Mouse (Mus musculus): ENCODE results near the gene Ano6. TPM values are rescaled to one million over a fixed set of nuclear protein-coding genes. Genes with fewer than 3 reads are reported as not detected.
A peak's percentile ranks its signal among the peaks of the same experiment; 100 is the strongest.

Gene Ano6
- polyA plus RNA-seq, 1 experiment from 2014 or later, result 57.3 TPM

- H3K27ac ChIP-seq (replicated peaks; ENCODE audit: low read depth, low read length), result peak overlapping the region; percentile 72
- peak overlapping the region; percentile 59 for H3K4me3 ChIP-seq (ENCODE audit: low read depth, low read length)
- ATAC-seq (ENCODE audit: low read depth) (peak; percentile 19; the same call in 1 of the 2 replicates), DNase-seq (ENCODE audit: low spot score) (peak; percentile 32)
- no peaks in the 10 kb centered on the region for H3K36me3 ChIP-seq (ENCODE audit: control insufficient read depth, insufficient read depth, low read length)
- H3K9ac ChIP-seq (ENCODE audit: low read depth, low read length), result peak overlapping the region; percentile 84
- no peaks in the 10 kb centered on the region for H3K27me3 ChIP-seq (replicated peaks; ENCODE audit: control insufficient read depth, insufficient read depth, low read length)
- peaks cover 17% of the 10 kb centered on the region for H3K4me1 ChIP-seq (ENCODE audit: control insufficient read depth, insufficient read depth, low read length)
- H3K9me3 ChIP-seq (ENCODE audit: control insufficient read depth, low read length), result no peaks in the 10 kb centered on the region
- peak overlapping the region; percentile 64 for H3K4me2 ChIP-seq (ENCODE audit: low read depth, low read length)
- under 1% methylated on average over 30 of the region's 32 CpGs for WGBS
Measured at GRCm38 (mm10) chr15:95791141-95791791, 623 bp downstream of the Ano6 start.

GRCm38 (mm10) chr15:95791855-95792254, 1.2 kb downstream of the Ano6 start:
- Histone ChIP-seq H3K9ac (ENCODE audit: low read depth, low read length) (peak overlapping the region; percentile 84; the same call in 1 of the 2 replicates), H3K27me3 (replicated peaks; ENCODE audit: control insufficient read depth, insufficient read depth, low read length) (no peaks in the 10 kb centered on the region), H3K9me3 (ENCODE audit: control insufficient read depth, low read length) (no peaks in the 10 kb centered on the region), H3K4me1 (ENCODE audit: control insufficient read depth, insufficient read depth, low read length) (peaks cover 17% of the 10 kb centered on the region), H3K27ac (replicated peaks; ENCODE audit: low read depth, low read length) (0 out of 2 replicates have a peak overlapping the region, but pooled peaks have one; percentile 39), H3K36me3 (ENCODE audit: control insufficient read depth, insufficient read depth, low read length) (no peaks in the 10 kb centered on the region), H3K4me3 (ENCODE audit: low read depth, low read length) (peak overlapping the region; percentile 59), H3K4me2 (ENCODE audit: low read depth, low read length) (peak overlapping the region; percentile 64)
- DNase-seq (ENCODE audit: low spot score) (no peak), ATAC-seq (ENCODE audit: low read depth) (no peak)
- 37% methylated on average over 5 of the region's 5 CpGs for WGBS

GRCm38 (mm10) chr15:95792261-95793260, 1.9 kb downstream of the Ano6 start:
- no peak overlapping the region for H3K27ac ChIP-seq (replicated peaks; ENCODE audit: low read depth, low read length)
- H3K9ac ChIP-seq (ENCODE audit: low read depth, low read length), result 0 out of 2 replicates have a peak overlapping the region, but pooled peaks have one; percentile 84
- 78% methylated on average over 25 of the region's 25 CpGs for whole genome bisulfite sequencing
- H3K9me3 ChIP-seq (ENCODE audit: control insufficient read depth, low read length), result no peaks in the 10 kb centered on the region
- no peaks in the 10 kb centered on the region for H3K27me3 ChIP-seq (replicated peaks; ENCODE audit: control insufficient read depth, insufficient read depth, low read length)
- H3K4me3 ChIP-seq (ENCODE audit: low read depth, low read length), result peak overlapping the region; percentile 59
- H3K4me1 ChIP-seq (ENCODE audit: control insufficient read depth, insufficient read depth, low read length), result peaks cover 17% of the 10 kb centered on the region
- H3K4me2 ChIP-seq (ENCODE audit: low read depth, low read length), result peak overlapping the region; percentile 64
- no peaks in the 10 kb centered on the region for H3K36me3 ChIP-seq (ENCODE audit: control insufficient read depth, insufficient read depth, low read length)
- no peak for DNase-seq (ENCODE audit: low spot score)
- ATAC-seq (ENCODE audit: low read depth), result no peak

- Histone ChIP-seq H3K4me2 (ENCODE audit: low read depth, low read length) (no peak overlapping the region), H3K4me1 (ENCODE audit: control insufficient read depth, insufficient read depth, low read length) (peaks cover 17% of the 10 kb centered on the region), H3K27ac (replicated peaks; ENCODE audit: low read depth, low read length) (no peak overlapping the region), H3K9me3 (ENCODE audit: control insufficient read depth, low read length) (no peaks in the 10 kb centered on the region), H3K27me3 (replicated peaks; ENCODE audit: control insufficient read depth, insufficient read depth, low read length) (no peaks in the 10 kb centered on the region), H3K4me3 (ENCODE audit: low read depth, low read length) (no peak overlapping the region), H3K36me3 (ENCODE audit: control insufficient read depth, insufficient read depth, low read length) (0 out of 2 replicates have a peak, but pooled peaks cover 6% of the 10 kb centered on the region), H3K9ac (ENCODE audit: low read depth, low read length) (no peak overlapping the region)
- ATAC-seq (ENCODE audit: low read depth), result no peak
- DNase-seq (ENCODE audit: low spot score), result no peak
- 90% methylated on average over 9 of the region's 9 CpGs for WGBS
Measured at GRCm38 (mm10) chr15:95793748-95794491, 3.3 kb downstream of the Ano6 start.

- Histone ChIP-seq H3K9ac (ENCODE audit: low read depth, low read length) (no peak overlapping the region), H3K4me3 (ENCODE audit: low read depth, low read length) (no peak overlapping the region), H3K4me2 (ENCODE audit: low read depth, low read length) (no peak overlapping the region), H3K4me1 (ENCODE audit: control insufficient read depth, insufficient read depth, low read length) (peaks cover 17% of the 10 kb centered on the region), H3K9me3 (ENCODE audit: control insufficient read depth, low read length) (no peaks in the 10 kb centered on the region), H3K27ac (replicated peaks; ENCODE audit: low read depth, low read length) (no peak overlapping the region), H3K27me3 (replicated peaks; ENCODE audit: control insufficient read depth, insufficient read depth, low read length) (no peaks in the 10 kb centered on the region), H3K36me3 (ENCODE audit: control insufficient read depth, insufficient read depth, low read length) (0 out of 2 replicates have a peak, but pooled peaks cover 6% of the 10 kb centered on the region)
- ATAC-seq (ENCODE audit: low read depth), result no peak
- peak; percentile 68 for DNase-seq (ENCODE audit: low spot score)
- 74% methylated on average over 10 of the region's 10 CpGs for WGBS
Measured at GRCm38 (mm10) chr15:95794611-95795565, 4.2 kb downstream of the Ano6 start.

- no peak overlapping the region for H3K9ac ChIP-seq (ENCODE audit: low read depth, low read length)
- 63% methylated on average over 5 of the region's 5 CpGs for WGBS
- no peaks in the 10 kb centered on the region for H3K9me3 ChIP-seq (ENCODE audit: control insufficient read depth, low read length)
- no peak overlapping the region for H3K27ac ChIP-seq (replicated peaks; ENCODE audit: low read depth, low read length)
- H3K36me3 ChIP-seq (ENCODE audit: control insufficient read depth, insufficient read depth, low read length), result 0 out of 2 replicates have a peak, but pooled peaks cover 6% of the 10 kb centered on the region
- no peaks in the 10 kb centered on the region for H3K27me3 ChIP-seq (replicated peaks; ENCODE audit: control insufficient read depth, insufficient read depth, low read length)
- DNase-seq (ENCODE audit: low spot score) (no peak), ATAC-seq (ENCODE audit: low read depth) (no peak)
- peaks cover 17% of the 10 kb centered on the region for H3K4me1 ChIP-seq (ENCODE audit: control insufficient read depth, insufficient read depth, low read length)
- H3K4me2 ChIP-seq (ENCODE audit: low read depth, low read length), result no peak overlapping the region
- no peak overlapping the region for H3K4me3 ChIP-seq (ENCODE audit: low read depth, low read length)
Measured at GRCm38 (mm10) chr15:95796062-95796461, 5.4 kb downstream of the Ano6 start.

- Histone ChIP-seq H3K27ac (replicated peaks; ENCODE audit: low read depth, low read length) (no peak overlapping the region), H3K4me1 (ENCODE audit: control insufficient read depth, insufficient read depth, low read length) (peaks cover 18% of the 10 kb centered on the region), H3K4me2 (ENCODE audit: low read depth, low read length) (no peak overlapping the region), H3K4me3 (ENCODE audit: low read depth, low read length) (no peak overlapping the region), H3K9ac (ENCODE audit: low read depth, low read length) (no peak overlapping the region), H3K36me3 (ENCODE audit: control insufficient read depth, insufficient read depth, low read length) (0 out of 2 replicates have a peak, but pooled peaks cover 6% of the 10 kb centered on the region), H3K27me3 (replicated peaks; ENCODE audit: control insufficient read depth, insufficient read depth, low read length) (no peaks in the 10 kb centered on the region), H3K9me3 (ENCODE audit: control insufficient read depth, low read length) (no peaks in the 10 kb centered on the region)
- DNase-seq (ENCODE audit: low spot score) (peak; percentile 51), ATAC-seq (ENCODE audit: low read depth) (no peak)
- WGBS, result 55% methylated on average over 9 of the region's 9 CpGs
Measured at GRCm38 (mm10) chr15:95797144-95797983, 6.7 kb downstream of the Ano6 start.

Measured in embryonic facial prominence, embryonic 14.5 days (tissue).